Mouse (Mus musculus) limb, embryonic 12.5 days (tissue): ENCODE results near the gene Zfhx2. TPM values are rescaled to one million over a fixed set of nuclear protein-coding genes. Genes with fewer than 3 reads are reported as not detected.

ENCODE experiments used
- ATAC-seq: fragments of 200-750 bp; cut with Nextera tagmentation; 2 replicates; pipeline ENCODE4 v1.8.0; 2017; ENCODE audit warnings: low read depth, moderate TSS enrichment; ENCODE audit not compliant: insufficient number of reproducible peaks, insufficient read depth, low FRiP score, low TSS enrichment
- H3K27ac ChIP-seq: fragments of 300-500 bp; sonication (generic); 2 replicates; pipeline ENCODE4 v1.5.1; 2016; ENCODE audit warnings: mild to moderate bottlenecking, moderate library complexity
- H3K27me3 ChIP-seq: fragments of 300-500 bp; sonication (generic); 2 replicates; pipeline ENCODE4 v1.6.1; 2016; ENCODE audit warnings: mild to moderate bottlenecking, moderate library complexity
- H3K36me3 ChIP-seq: fragments of 300-500 bp; sonication (generic); 2 replicates; pipeline ENCODE4 v1.6.1; 2016; ENCODE audit warnings: mild to moderate bottlenecking, moderate library complexity
- H3K4me1 ChIP-seq: fragments of 300-500 bp; sonication (generic); replicated peaks from 2 replicates; pipeline ENCODE4 v1.6.1; 2016
- H3K4me2 ChIP-seq: fragments of 300-500 bp; sonication (generic); 2 replicates; pipeline ENCODE4 v1.6.1; 2016; ENCODE audit warnings: mild to moderate bottlenecking, moderate library complexity
- H3K4me3 ChIP-seq: fragments of 300-500 bp; sonication (generic); replicated peaks from 2 replicates; pipeline ENCODE4 v1.5.1; 2016; ENCODE audit warnings: mild to moderate bottlenecking
- H3K9ac ChIP-seq: fragments of 300-500 bp; sonication (generic); replicated peaks from 2 replicates; pipeline ENCODE4 v1.6.1; 2016; ENCODE audit warnings: mild to moderate bottlenecking, moderate library complexity
- H3K9me3 ChIP-seq: fragments of 300-500 bp; sonication (generic); 2 replicates; pipeline ENCODE4 v1.6.1; 2016; ENCODE audit warnings: mild to moderate bottlenecking, moderate library complexity
- WGBS: fragments of 180-500 bp; shearing (Covaris S2); methylation state at CpG from one replicate; pipeline ENCODE4 v1.1.7; 2016; 5-methylcytosine and 5-hydroxymethylcytosine counted together
- polyA plus RNA-seq: library from polyadenylated mRNA; unstranded; fragments of >200 nt; fragmentation: Nextera tagmentation; extraction: Ambion mirVana; gene quantifications from 2 replicates; pipeline ENCODE4 v1.2.1, GENCODE M21; 2016

Zfhx2 gene
- polyA plus RNA-seq, 1 experiment from 2014 or later, result 6.9 TPM

DNA sequence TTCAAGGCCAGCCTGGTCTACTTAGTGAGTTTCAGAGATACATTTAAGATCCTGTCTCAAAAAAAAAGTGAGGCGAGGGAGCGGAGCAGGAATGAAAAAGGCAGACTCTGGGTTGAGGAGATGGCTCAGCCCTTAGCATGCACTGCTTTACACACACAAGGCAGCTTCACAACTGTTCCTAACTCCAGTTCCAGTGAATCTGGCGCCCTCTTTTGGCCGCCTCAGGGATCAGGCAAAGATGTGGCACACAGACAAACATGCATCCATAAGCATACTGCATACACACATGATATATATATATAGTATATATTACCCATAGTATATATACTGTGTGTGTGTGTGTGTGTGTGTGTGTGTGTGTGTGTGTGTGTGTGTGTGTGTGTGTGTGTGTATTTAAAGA is 81.0 kb downstream of the Zfhx2 start:
- Histone ChIP-seq H3K27ac (no peak overlapping the region), H3K9me3 (0 out of 2 replicates have a peak, but pooled peaks cover 3% of the 10 kb centered on the region), H3K9ac (no peak overlapping the region), H3K4me1 (no peaks in the 10 kb centered on the region), H3K27me3 (no peaks in the 10 kb centered on the region), H3K4me2 (no peak overlapping the region), H3K36me3 (no peaks in the 10 kb centered on the region), H3K4me3 (no peak overlapping the region)
- no peak for ATAC-seq
- WGBS, result 63% methylated on average over 4 of the region's 4 CpGs

Other genes with a start within 250 kb of the Zfhx2 start
- 14.2 and 15.9 TPM in 2 replicates for gene Homez, start 221.4 kb downstream of the Zfhx2 start, polyA plus RNA-seq
- 0.74 TPM in 1 of 2 replicates, not detected in the other for gene Ppp1r3e, start 214.8 kb downstream of the Zfhx2 start, polyA plus RNA-seq
- 2.4 and 3.3 TPM in 2 replicates for gene Bcl2l2, start 208.9 kb downstream of the Zfhx2 start, polyA plus RNA-seq
- not detected in 2 replicates for gene Gm20521, start 208.9 kb downstream of the Zfhx2 start, polyA plus RNA-seq
- gene Pabpn1, start 199.8 kb downstream of the Zfhx2 start, polyA plus RNA-seq, result 183 and 200 TPM in 2 replicates
- 98.2 and 102 TPM in 2 replicates for gene Slc22a17, start 179.2 kb downstream of the Zfhx2 start, polyA plus RNA-seq
- 44.5 and 52.7 TPM in 2 replicates for gene Efs, start 166.2 kb downstream of the Zfhx2 start, polyA plus RNA-seq
- gene Il25, start 159.6 kb downstream of the Zfhx2 start, polyA plus RNA-seq, result not detected in 2 replicates
- 5.5 and 8.4 TPM in 2 replicates for gene Cmtm5, start 156.1 kb downstream of the Zfhx2 start, polyA plus RNA-seq
- gene Myh6, start 125.4 kb downstream of the Zfhx2 start, polyA plus RNA-seq, result 1.8 and 3.3 TPM in 2 replicates
- not detected in 2 replicates for gene Gm17428, start 115.4 kb downstream of the Zfhx2 start, polyA plus RNA-seq
- gene Myh7, start 97.7 kb downstream of the Zfhx2 start, polyA plus RNA-seq, result 9.3 and 10.5 TPM in 2 replicates
- gene Ngdn, start 76.9 kb downstream of the Zfhx2 start, polyA plus RNA-seq, result 84.3 and 85.3 TPM in 2 replicates
- gene Thtpa, start 2.5 kb upstream of the Zfhx2 start, polyA plus RNA-seq, result 24.0 and 24.2 TPM in 2 replicates
- gene Ap1g2, start 14.3 kb upstream of the Zfhx2 start, polyA plus RNA-seq, result 10.7 and 13.7 TPM in 2 replicates
- 0.69 and 0.78 TPM in 2 replicates for gene Jph4, start 24.6 kb upstream of the Zfhx2 start, polyA plus RNA-seq
- 0.33 and 0.42 TPM in 2 replicates for gene Dhrs2, start 129.7 kb upstream of the Zfhx2 start, polyA plus RNA-seq